Mouse (Mus musculus): ENCODE data around the gene Map3k7cl. TPM values are rescaled to one million over a fixed set of nuclear protein-coding genes. Genes with fewer than 3 reads are reported as not detected.

Map3k7cl gene
- polyA plus RNA-seq (2015; fragmentation: Nextera tagmentation; extraction: Ambion mirVana) = 0.60 and 1.1 TPM in 2 replicates

GRCm38 (mm10) chr16:87552907-87553691 is at the start of gene Map3k7cl:
Gene Map3k7cl, plus strand, starts transcription at chr16:87553330.
- H3K4me2 ChIP-seq = no peak within 1 kb of the TSS

GRCm38 (mm10) chr16:87511706-87512105 is 41.4 kb upstream of the Map3k7cl start:
- WGBS = 43% methylated on average over 5 of the region's 5 CpGs
- Histone ChIP-seq H3K9ac (no peak overlapping the region), H3K4me1 (no peaks in the 10 kb centered on the region), H3K36me3 (no peaks in the 10 kb centered on the region), H3K4me2 (no peak overlapping the region), H3K27ac (no peak overlapping the region), H3K4me3 (no peak overlapping the region), H3K27me3 (no peaks in the 10 kb centered on the region), H3K9me3 (no peaks in the 10 kb centered on the region)
- no peak for ATAC-seq (ENCODE audit: insufficient number of reproducible peaks, low FRiP score, low TSS enrichment, low read depth)

More at GRCm38 (mm10) chr16:87552907-87553691, at the start of gene Map3k7cl:
- Histone ChIP-seq H3K9me3 (no peaks in the 10 kb centered on the region), H3K4me3 (no peak within 1 kb of the TSS), H3K27me3 (no peaks in the 10 kb centered on the region), H3K27ac (no peak within 1 kb of the TSS), H3K36me3 (no peaks in the 10 kb centered on the region), H3K4me1 (no peaks in the 10 kb centered on the region), H3K9ac (no peak within 1 kb of the TSS)
- peak; percentile 74; the same call in 1 of the 2 replicates for ATAC-seq (ENCODE audit: insufficient number of reproducible peaks, low FRiP score, low TSS enrichment, low read depth)
- 74% methylated on average over 24 of the region's 24 CpGs for WGBS

- H3K4me3 ChIP-seq = no peak overlapping the region
- 89% methylated on average over 14 of the region's 14 CpGs for WGBS
- H3K27me3 ChIP-seq = no peaks in the 10 kb centered on the region
- no peak overlapping the region for H3K9ac ChIP-seq
- H3K9me3 ChIP-seq = no peaks in the 10 kb centered on the region
- no peaks in the 10 kb centered on the region for H3K4me1 ChIP-seq
- no peaks in the 10 kb centered on the region for H3K36me3 ChIP-seq
- ATAC-seq (ENCODE audit: insufficient number of reproducible peaks, low FRiP score, low TSS enrichment, low read depth) = no peak
- H3K4me2 ChIP-seq = no peak overlapping the region
- no peak overlapping the region for H3K27ac ChIP-seq
These were observed 40.8 kb upstream of the Map3k7cl start for GRCm38 (mm10) chr16:87512331-87512730.

- ATAC-seq (ENCODE audit: insufficient number of reproducible peaks, low FRiP score, low TSS enrichment, low read depth) = no peak
- H3K4me2 ChIP-seq = no peak overlapping the region
- H3K36me3 ChIP-seq = no peaks in the 10 kb centered on the region
- no peak overlapping the region for H3K4me3 ChIP-seq
- H3K27me3 ChIP-seq = no peaks in the 10 kb centered on the region
- no peak overlapping the region for H3K9ac ChIP-seq
- WGBS = 86% methylated on average over 5 of the region's 5 CpGs
- no peak overlapping the region for H3K27ac ChIP-seq
- H3K4me1 ChIP-seq = no peaks in the 10 kb centered on the region
- H3K9me3 ChIP-seq = no peaks in the 10 kb centered on the region
These were observed 28.9 kb upstream of the Map3k7cl start for GRCm38 (mm10) chr16:87524228-87524627.

GRCm38 (mm10) chr16:87527553-87528249 is 25.4 kb upstream of the Map3k7cl start:
- Histone ChIP-seq H3K4me3 (no peak overlapping the region), H3K4me2 (no peak overlapping the region), H3K27me3 (no peaks in the 10 kb centered on the region), H3K27ac (no peak overlapping the region), H3K36me3 (no peaks in the 10 kb centered on the region), H3K9ac (no peak overlapping the region), H3K4me1 (no peaks in the 10 kb centered on the region), H3K9me3 (no peaks in the 10 kb centered on the region)
- ATAC-seq (ENCODE audit: insufficient number of reproducible peaks, low FRiP score, low TSS enrichment, low read depth) = no peak
- 51% methylated on average over 8 of the region's 8 CpGs for WGBS

- 62% methylated on average over 10 of the region's 10 CpGs for WGBS
- H3K9ac ChIP-seq = no peak overlapping the region
- H3K4me3 ChIP-seq = no peak overlapping the region
- H3K36me3 ChIP-seq = no peaks in the 10 kb centered on the region
- H3K4me2 ChIP-seq = no peak overlapping the region
- no peak for ATAC-seq (ENCODE audit: insufficient number of reproducible peaks, low FRiP score, low TSS enrichment, low read depth)
- no peaks in the 10 kb centered on the region for H3K4me1 ChIP-seq
- no peak overlapping the region for H3K27ac ChIP-seq
- no peaks in the 10 kb centered on the region for H3K27me3 ChIP-seq
- no peaks in the 10 kb centered on the region for H3K9me3 ChIP-seq
These were observed 24.4 kb upstream of the Map3k7cl start for GRCm38 (mm10) chr16:87528755-87529154.

- H3K9me3 ChIP-seq = no peaks in the 10 kb centered on the region
- H3K4me2 ChIP-seq = no peak overlapping the region
- H3K27ac ChIP-seq = no peak overlapping the region
- H3K9ac ChIP-seq = no peak overlapping the region
- no peaks in the 10 kb centered on the region for H3K36me3 ChIP-seq
- ATAC-seq (ENCODE audit: insufficient number of reproducible peaks, low FRiP score, low TSS enrichment, low read depth) = no peak
- whole genome bisulfite sequencing = 60% methylated on average over 2 of the region's 2 CpGs
- H3K27me3 ChIP-seq = no peaks in the 10 kb centered on the region
- H3K4me3 ChIP-seq = no peak overlapping the region
- no peaks in the 10 kb centered on the region for H3K4me1 ChIP-seq
These were observed 4.8 kb upstream of the Map3k7cl start for GRCm38 (mm10) chr16:87548348-87548747.

GRCm38 (mm10) chr16:87556320-87556719 is 3.2 kb downstream of the Map3k7cl start:
- H3K27ac ChIP-seq = no peak overlapping the region
- ATAC-seq (ENCODE audit: insufficient number of reproducible peaks, low FRiP score, low TSS enrichment, low read depth) = no peak

GRCm38 (mm10) chr16:87561501-87561900 is 8.4 kb downstream of the Map3k7cl start:
- no peaks in the 10 kb centered on the region for H3K36me3 ChIP-seq
- H3K9me3 ChIP-seq = no peaks in the 10 kb centered on the region
- H3K27ac ChIP-seq = no peak overlapping the region
- H3K4me3 ChIP-seq = no peak overlapping the region
- H3K27me3 ChIP-seq = no peaks in the 10 kb centered on the region
- 75% methylated on average over 4 of the region's 4 CpGs for WGBS
- H3K4me1 ChIP-seq = no peaks in the 10 kb centered on the region
- H3K9ac ChIP-seq = no peak overlapping the region
- no peak for ATAC-seq (ENCODE audit: insufficient number of reproducible peaks, low FRiP score, low TSS enrichment, low read depth)
- no peak overlapping the region for H3K4me2 ChIP-seq

More at GRCm38 (mm10) chr16:87556320-87556719, 3.2 kb downstream of the Map3k7cl start:
- Histone ChIP-seq H3K4me2 (no peak overlapping the region), H3K36me3 (no peaks in the 10 kb centered on the region), H3K27me3 (no peaks in the 10 kb centered on the region), H3K9ac (no peak overlapping the region), H3K4me3 (no peak overlapping the region), H3K9me3 (no peaks in the 10 kb centered on the region), H3K4me1 (no peaks in the 10 kb centered on the region)
- 46% methylated on average over 8 of the region's 8 CpGs for WGBS

GRCm38 (mm10) chr16:87563524-87563923 is 10.4 kb downstream of the Map3k7cl start:
- WGBS = 71% methylated on average over 6 of the region's 6 CpGs

GRCm38 (mm10) chr16:87564564-87564963 is 11.4 kb downstream of the Map3k7cl start:
- no peak overlapping the region for H3K27ac ChIP-seq
- WGBS = 70% methylated on average over 3 of the region's 3 CpGs
- H3K4me1 ChIP-seq = no peaks in the 10 kb centered on the region
- no peak overlapping the region for H3K4me3 ChIP-seq
- no peak overlapping the region for H3K4me2 ChIP-seq
- no peak for ATAC-seq (ENCODE audit: insufficient number of reproducible peaks, low FRiP score, low TSS enrichment, low read depth)
- H3K9me3 ChIP-seq = no peaks in the 10 kb centered on the region
- no peaks in the 10 kb centered on the region for H3K36me3 ChIP-seq
- no peaks in the 10 kb centered on the region for H3K27me3 ChIP-seq
- H3K9ac ChIP-seq = no peak overlapping the region

More at GRCm38 (mm10) chr16:87563524-87563923, 10.4 kb downstream of the Map3k7cl start:
- H3K36me3 ChIP-seq = no peaks in the 10 kb centered on the region
- no peak overlapping the region for H3K27ac ChIP-seq
- no peak overlapping the region for H3K9ac ChIP-seq
- no peak overlapping the region for H3K4me2 ChIP-seq
- no peak for ATAC-seq (ENCODE audit: insufficient number of reproducible peaks, low FRiP score, low TSS enrichment, low read depth)
- H3K4me3 ChIP-seq = no peak overlapping the region
- H3K4me1 ChIP-seq = no peaks in the 10 kb centered on the region
- H3K27me3 ChIP-seq = no peaks in the 10 kb centered on the region
- H3K9me3 ChIP-seq = no peaks in the 10 kb centered on the region

GRCm38 (mm10) chr16:87567572-87567971 is 14.4 kb downstream of the Map3k7cl start:
- H3K27me3 ChIP-seq = no peaks in the 10 kb centered on the region
- ATAC-seq (ENCODE audit: insufficient number of reproducible peaks, low FRiP score, low TSS enrichment, low read depth) = no peak
- no peak overlapping the region for H3K4me3 ChIP-seq
- H3K9me3 ChIP-seq = no peaks in the 10 kb centered on the region
- no peak overlapping the region for H3K9ac ChIP-seq
- H3K36me3 ChIP-seq = no peaks in the 10 kb centered on the region
- 58% methylated on average over 13 of the region's 13 CpGs for WGBS
- no peaks in the 10 kb centered on the region for H3K4me1 ChIP-seq
- H3K4me2 ChIP-seq = no peak overlapping the region
- no peak overlapping the region; the same call in 1 of the 2 replicates for H3K27ac ChIP-seq
